Mouse (Mus musculus) heart, adult 2 months (tissue): ENCODE measurements around the gene Xrn1. TPM values are rescaled to one million over a fixed set of nuclear protein-coding genes. Genes with fewer than 3 reads are reported as not detected.

Source experiments
- DNase-seq, 2 experiments: peaks; one replicate each; pipeline ENCODE4 v3.0.0; 2021
- H3K27ac ChIP-seq: fragments of 200-600 bp; 2 replicates; pipeline ENCODE4 v1.8.1; 2022
- H3K27me3 ChIP-seq: fragments of 200-500 bp; 2 replicates; pipeline ENCODE4 v1.6.1; 2012; ENCODE audit warnings: mild to moderate bottlenecking, low read length, inconsistent platforms, mixed read lengths; ENCODE audit not compliant: control insufficient read depth, insufficient read depth
- H3K36me3 ChIP-seq: fragments of 200-500 bp; 2 replicates; pipeline ENCODE4 v1.6.1; 2012; ENCODE audit warnings: low read length, inconsistent platforms; ENCODE audit not compliant: control insufficient read depth, insufficient read depth
- H3K4me1 ChIP-seq: fragments of 200-500 bp; 2 replicates; pipeline ENCODE4 v1.6.1; 2011; ENCODE audit warnings: low read length; ENCODE audit not compliant: control insufficient read depth, insufficient read depth
- H3K4me3 ChIP-seq: fragments of 200-600 bp; 2 replicates; pipeline ENCODE4 v1.8.1; 2022
- H3K79me2 ChIP-seq: fragments of 200-500 bp; replicated peaks from 2 replicates; pipeline ENCODE4 v1.6.1; 2012; ENCODE audit warnings: mild to moderate bottlenecking, inconsistent platforms, low read length, moderate library complexity, mixed read lengths; ENCODE audit not compliant: control insufficient read depth, insufficient read depth
- H3K9ac ChIP-seq: fragments of 200-500 bp; 2 replicates; pipeline ENCODE4 v1.6.1; 2012; ENCODE audit warnings: low read depth, mild to moderate bottlenecking, control low read depth, inconsistent platforms, low read length, mixed read lengths
- CTCF ChIP-seq: fragments of 200-600 bp; IDR thresholded peaks from 2 replicates; pipeline ENCODE4 v1.8.1; 2022; ENCODE audit warnings: antibody characterized with exemption, mild to moderate bottlenecking, moderate library complexity
- EP300 ChIP-seq: fragments of 200-500 bp; IDR thresholded peaks from 2 replicates; pipeline ENCODE4 v1.6.1; 2011; ENCODE audit warnings: low read depth, low read length, control low read depth; ENCODE audit not compliant: insufficient read depth
- POLR2A ChIP-seq: fragments of 200-500 bp; IDR thresholded peaks from 2 replicates; pipeline ENCODE4 v1.6.1; 2011; ENCODE audit warnings: mild to moderate bottlenecking, low read depth, low read length, control low read depth; ENCODE audit not compliant: insufficient read depth
- WGBS: fragments of 180-500 bp; shearing (Covaris S2); methylation state at CpG from one replicate; pipeline ENCODE4 v1.1.7; 2018; 5-methylcytosine and 5-hydroxymethylcytosine counted together
- intact Hi-C: fragments of 180-260 bp; cut with DNase I; formaldehyde crosslinking; loops from one replicate; pipeline ENCODE4 v1.15.1; 2025
- polyA plus RNA-seq: library from polyadenylated mRNA; depleted of rRNA; stranded (reverse); fragments of >200 nt; gene quantifications from 2 replicates; pipeline ENCODE4 v1.2.3, GENCODE M21; 2012
- total RNA-seq, 2 experiments: library from RNA; stranded (reverse); gene quantifications; 2 replicates each; pipeline ENCODE4 v1.2.3; 2021

The Xrn1 gene
- total and polyA plus RNA-seq, 3 experiments, result 3.3 to 20.4 (median 16.3) TPM

DNA sequence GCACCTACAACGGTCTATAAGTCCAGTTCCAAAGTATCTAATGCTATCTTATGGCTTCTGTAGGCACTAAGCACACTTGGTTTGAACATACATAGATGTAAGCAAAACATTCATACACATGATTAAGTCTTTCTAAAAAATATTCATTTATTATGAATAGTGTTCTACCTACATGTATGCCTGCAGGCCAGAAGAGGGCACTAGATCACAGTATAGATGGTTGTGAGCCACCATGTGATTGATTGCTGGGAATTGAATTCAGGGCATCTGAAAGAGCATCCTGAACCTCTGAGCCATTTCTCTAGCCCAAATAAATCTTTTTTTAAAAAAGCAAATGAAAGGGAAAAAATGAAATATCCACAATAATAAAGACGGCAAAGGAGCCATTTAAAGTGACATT lies 37.7 kb downstream of the Xrn1 start:
- no peak overlapping the region for H3K9ac ChIP-seq
- no peak overlapping the region for H3K4me3 ChIP-seq
- intact Hi-C loops, result no loop called here
- H3K36me3 ChIP-seq, result peaks cover 3% of the 10 kb centered on the region; the same call in 1 of the 2 replicates
- no peak overlapping the region for H3K27ac ChIP-seq
- TF ChIP-seq POLR2A (no peak), CTCF (peak; percentile 41), EP300 (no peak)
- no peaks in the 10 kb centered on the region for H3K4me1 ChIP-seq
- no peaks in the 10 kb centered on the region for H3K27me3 ChIP-seq
- no peak for DNase-seq
- H3K79me2 ChIP-seq, result no peaks in the 10 kb centered on the region
- WGBS, result 94% methylated on average over 2 of the region's 2 CpGs

DNA sequence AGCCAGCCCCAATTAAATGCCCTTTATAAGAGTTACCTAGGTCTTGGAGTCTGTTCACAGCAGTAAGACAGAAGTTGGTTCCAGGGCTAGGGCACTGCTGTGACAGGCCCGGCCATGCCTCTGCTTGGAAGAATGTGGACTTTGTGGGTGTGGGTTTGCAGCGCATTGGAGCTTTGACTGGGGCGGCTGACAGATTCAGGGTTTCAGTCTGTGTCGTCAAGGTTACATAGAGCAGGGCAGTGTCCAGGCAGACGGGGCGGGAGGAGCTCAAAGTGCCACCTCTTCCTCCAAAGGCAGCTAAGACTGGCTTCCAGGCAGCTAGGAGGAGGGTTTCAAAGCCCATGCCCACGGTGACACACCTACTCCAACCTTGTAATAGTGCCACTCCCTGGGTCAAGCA lies 49.9 kb downstream of the Xrn1 start:
- no peak for TF ChIP-seq POLR2A
- TF ChIP-seq EP300, result no peak
- TF ChIP-seq CTCF, result no peak
- no peak overlapping the region for H3K4me3 ChIP-seq
- no peak overlapping the region for H3K27ac ChIP-seq

DNA sequence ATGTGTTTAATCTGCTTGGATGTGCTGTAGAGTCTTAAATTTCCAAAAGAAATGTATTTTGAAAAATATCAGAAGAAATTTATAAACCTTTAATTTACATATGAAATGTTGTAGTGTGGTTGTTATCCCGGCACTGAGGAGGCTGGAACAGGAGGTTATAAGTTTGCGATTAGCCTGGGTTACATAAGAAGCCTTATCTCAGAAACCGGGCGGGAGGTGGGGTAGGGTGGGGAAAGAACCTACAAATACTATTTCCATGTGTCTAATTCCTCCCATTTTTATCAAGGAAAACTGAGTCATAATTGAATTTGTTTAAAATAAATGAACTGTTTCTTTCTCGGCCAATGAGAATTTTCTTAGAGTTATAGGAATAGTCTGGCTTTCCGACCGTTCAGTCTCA lies 56.1 kb downstream of the Xrn1 start:
- Histone ChIP-seq H3K9ac (no peak overlapping the region), H3K4me3 (no peak overlapping the region), H3K4me1 (no peaks in the 10 kb centered on the region), H3K79me2 (no peaks in the 10 kb centered on the region), H3K36me3 (no peaks in the 10 kb centered on the region), H3K27ac (no peak overlapping the region), H3K27me3 (no peaks in the 10 kb centered on the region)
- DNase-seq, result no peak
- intact Hi-C loops, result no loop called here
- 90% methylated on average over 7 of the region's 7 CpGs for WGBS
- TF ChIP-seq CTCF (no peak), EP300 (no peak), POLR2A (no peak)

More for the DNA sequence above, 49.9 kb downstream of the Xrn1 start:
- 92% methylated on average over 7 of the region's 7 CpGs for WGBS
- DNase-seq, result no peak
- Histone ChIP-seq H3K36me3 (peaks cover 4% of the 10 kb centered on the region; the same call in 1 of the 2 replicates), H3K27me3 (no peaks in the 10 kb centered on the region), H3K79me2 (no peaks in the 10 kb centered on the region), H3K9ac (no peak overlapping the region), H3K4me1 (no peaks in the 10 kb centered on the region)
- intact Hi-C loops, result no loop called here

DNA sequence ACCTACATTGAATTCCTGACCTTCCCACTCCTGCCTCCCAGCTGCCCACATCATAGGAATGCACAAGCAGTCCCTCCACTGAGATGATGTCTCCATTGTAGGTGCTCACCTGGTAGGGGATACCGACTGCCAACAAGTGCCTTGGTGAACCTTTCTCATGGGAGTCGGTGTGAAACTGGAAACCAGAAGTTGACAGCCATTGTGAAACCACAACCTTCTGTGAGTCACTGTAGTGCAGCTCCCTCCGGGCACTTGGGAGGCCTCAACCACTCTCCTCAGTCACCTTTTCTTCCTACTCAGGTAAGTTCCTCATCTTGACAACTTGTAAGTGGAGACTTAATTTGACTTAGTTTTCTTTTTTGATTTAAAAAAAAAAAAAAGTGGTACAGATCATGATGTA lies 69.4 kb downstream of the Xrn1 start:
- Histone ChIP-seq H3K27ac (no peak overlapping the region), H3K27me3 (no peaks in the 10 kb centered on the region), H3K4me1 (no peaks in the 10 kb centered on the region), H3K36me3 (peaks cover 3% of the 10 kb centered on the region; the same call in 1 of the 2 replicates), H3K9ac (no peak overlapping the region), H3K79me2 (no peaks in the 10 kb centered on the region), H3K4me3 (no peak overlapping the region)
- intact Hi-C loops, result no loop called here
- no peak for TF ChIP-seq EP300
- TF ChIP-seq POLR2A, result no peak
- TF ChIP-seq CTCF, result no peak
- 80% methylated on average over 3 of the region's 3 CpGs for whole genome bisulfite sequencing
- DNase-seq, result no peak

DNA sequence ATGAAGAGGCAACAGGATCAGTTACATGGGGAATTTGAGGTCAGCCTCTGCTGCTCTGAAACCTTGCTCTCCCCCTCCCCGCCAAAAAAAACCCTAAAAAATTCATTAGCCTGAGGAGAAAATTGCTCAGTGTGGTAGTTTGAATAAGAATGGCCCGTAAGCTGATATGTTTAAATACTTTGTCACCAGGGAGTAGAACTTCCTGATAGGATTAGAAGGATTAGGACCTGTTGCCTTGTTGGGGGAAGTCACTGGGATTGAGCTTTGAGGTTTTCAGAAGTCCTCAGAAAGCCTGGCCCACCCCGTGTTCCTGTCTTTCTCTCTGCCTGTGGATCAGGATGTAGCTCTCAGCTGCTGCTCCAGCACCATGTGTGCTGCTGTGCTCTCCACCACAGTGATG lies 73.4 kb downstream of the Xrn1 start:
- Histone ChIP-seq H3K36me3 (peaks cover 8% of the 10 kb centered on the region), H3K4me3 (no peak overlapping the region), H3K9ac (no peak overlapping the region), H3K79me2 (no peaks in the 10 kb centered on the region), H3K27ac (no peak overlapping the region), H3K27me3 (no peaks in the 10 kb centered on the region), H3K4me1 (peaks cover 3% of the 10 kb centered on the region)
- no peak for TF ChIP-seq EP300
- no peak for TF ChIP-seq CTCF
- no peak for TF ChIP-seq POLR2A
- 68% methylated on average over 3 of the region's 3 CpGs for WGBS
- intact Hi-C loops, result no loop called here
- DNase-seq, result no peak

DNA sequence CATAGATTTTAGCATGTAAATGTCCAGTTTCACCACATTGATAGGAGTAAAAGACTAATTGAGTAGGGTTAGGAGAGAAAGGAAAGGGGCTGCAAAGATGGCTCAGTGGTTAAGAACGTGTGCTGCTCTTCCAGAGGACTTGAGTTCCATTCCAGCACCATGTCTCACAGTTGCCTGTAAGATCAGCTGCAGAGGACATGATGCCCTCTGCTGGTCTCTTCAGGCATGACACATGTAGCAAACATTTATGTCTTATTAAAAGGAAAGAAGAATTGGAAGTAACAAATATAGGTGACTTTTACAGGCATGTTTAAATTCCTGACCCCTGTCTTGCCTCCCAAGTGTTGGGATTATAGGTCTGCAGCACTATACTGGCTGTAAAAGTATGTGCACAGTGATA lies 74.3 kb downstream of the Xrn1 start:
- DNase-seq, result peak; percentile 10 to 40
- Histone ChIP-seq H3K9ac (no peak overlapping the region), H3K79me2 (no peaks in the 10 kb centered on the region), H3K4me1 (peaks cover 3% of the 10 kb centered on the region), H3K27me3 (no peaks in the 10 kb centered on the region), H3K36me3 (peaks cover 8% of the 10 kb centered on the region), H3K4me3 (no peak overlapping the region), H3K27ac (no peak overlapping the region)
- 46% methylated on average over 1 of the region's 1 CpGs for WGBS
- TF ChIP-seq EP300 (no peak), CTCF (peak; percentile 84), POLR2A (no peak)
- intact Hi-C loops, result no loop called here
